23 mouse cellular contexts compared by ENCODE assay signal in the genomic region with DNA sequence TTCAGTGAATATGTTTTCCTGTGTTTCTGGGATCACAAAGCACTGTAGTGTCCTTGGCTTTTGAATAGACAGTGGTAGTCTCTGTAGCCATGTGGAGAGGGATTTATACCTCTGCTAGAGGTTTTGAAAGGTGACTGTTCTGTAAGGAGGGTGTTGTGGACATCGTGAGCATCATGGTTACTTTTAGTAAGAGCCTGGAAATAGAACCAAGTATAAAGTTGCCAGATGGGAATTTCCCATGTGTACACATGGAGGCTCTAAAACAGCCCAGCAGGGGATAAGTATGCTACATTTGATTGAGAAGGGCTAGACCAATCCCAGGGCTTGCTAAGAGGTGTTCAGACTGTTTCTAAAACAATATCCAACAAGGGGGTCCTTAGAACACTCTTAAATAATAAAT.
"Had no signal": no experiment of that assay in that cellular context is flagged by ENCODE, and none has a peak within 500 bp of the region (broad histone marks: within the 10 kb centered on the region; RNA-seq: fewer than 3 reads in every experiment).

No protein-coding gene starts in this region.

- H3K9ac ChIP-seq: liver, postnatal 0 days; lung, embryonic 15.5 days; midbrain, embryonic 13.5 days; neural tube, embryonic 13.5 days; neural tube, embryonic 15.5 days; stomach, embryonic 15.5 days had no signal

- ATAC-seq: liver, postnatal 0 days; lung, postnatal 0 days; midbrain, embryonic 13.5 days; midbrain, embryonic 16.5 days had no signal

- DNase-seq: liver, postnatal 0 days; lung, adult 2 months; lung, postnatal 14 days; lung, postnatal 36 days; retina, postnatal 1 day; right cerebral cortex, adult 18-20 months; right cerebral cortex, postnatal 25 days; right cerebral cortex, postnatal 4 days; thymus, adult 2 months; thymus, postnatal 25 days; thymus, postnatal 4 days had no signal

- H3K4me1 ChIP-seq: lung, embryonic 15.5 days; megakaryocyte, embryonic 14.5 days; midbrain, embryonic 13.5 days; neural tube, embryonic 13.5 days; neural tube, embryonic 15.5 days; stomach, embryonic 15.5 days had no signal

- H3K27ac ChIP-seq: lung, embryonic 15.5 days; macrophage; midbrain, embryonic 13.5 days; neural tube, embryonic 13.5 days; neural tube, embryonic 15.5 days; stomach, embryonic 15.5 days; stomach, postnatal 0 days had no signal

- H3K4me3 ChIP-seq: lung, embryonic 15.5 days; megakaryocyte, embryonic 14.5 days; midbrain, embryonic 13.5 days; myocyte; neural tube, embryonic 13.5 days; neural tube, embryonic 15.5 days; stomach, embryonic 15.5 days had no signal

- H3K36me3 ChIP-seq: lung, embryonic 15.5 days; midbrain, embryonic 13.5 days; neural tube, embryonic 13.5 days; neural tube, embryonic 15.5 days; stomach, embryonic 15.5 days had no signal

- H3K27me3 ChIP-seq: lung, embryonic 15.5 days; megakaryocyte, embryonic 14.5 days; midbrain, embryonic 13.5 days; neural tube, embryonic 13.5 days; neural tube, embryonic 15.5 days; stomach, embryonic 15.5 days had no signal

- H3K9me3 ChIP-seq: lung, embryonic 15.5 days; midbrain, embryonic 13.5 days; neural tube, embryonic 13.5 days; neural tube, embryonic 15.5 days; stomach, embryonic 15.5 days had no signal

- H3K4me2 ChIP-seq: lung, embryonic 15.5 days; midbrain, embryonic 11.5 days; midbrain, embryonic 13.5 days; neural tube, embryonic 13.5 days; neural tube, embryonic 15.5 days; stomach, embryonic 15.5 days had no signal
